Mouse (Mus musculus) erythroblast, embryonic 14.5 days (primary cell): ENCODE measurements around the gene Pcca.

Experiments
- GATA1 ChIP-seq: IDR thresholded peaks from 2 replicates; pipeline ENCODE4 v1.6.1; 2012; ENCODE audit warnings: low read length, inconsistent platforms, mixed read lengths
- TAL1 ChIP-seq: IDR thresholded peaks from 3 replicates; pipeline ENCODE4 v1.6.1; 2012; ENCODE audit warnings: low read length, inconsistent platforms, mixed read lengths

DNA sequence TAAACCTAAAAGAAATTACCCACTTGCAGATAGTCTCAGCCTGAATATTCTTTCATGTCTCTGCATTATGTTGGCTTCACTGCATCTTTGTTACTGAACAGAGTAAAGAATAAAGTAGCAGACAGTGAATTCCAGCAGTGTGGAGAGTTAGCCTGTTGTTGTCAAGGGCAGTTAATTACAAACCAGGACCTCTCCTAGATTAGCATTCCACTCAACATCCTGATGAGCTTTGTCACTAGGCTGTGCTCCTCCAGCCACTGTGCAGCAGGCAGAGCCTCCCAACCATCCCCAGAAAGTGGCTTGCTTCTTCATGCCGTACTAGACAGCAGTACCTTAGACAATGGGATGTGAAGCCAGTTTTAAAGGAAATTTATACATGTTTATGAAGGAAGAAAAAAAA is 72.4 kb downstream of the Pcca start:
- TF ChIP-seq GATA1 (no peak), TAL1 (no peak)
